Mouse (Mus musculus) adrenal gland (tissue): ENCODE results near the gene Mta3.
"Not testable (repeated sequence)": the region's sequence is repeated elsewhere in the genome, so short reads cannot be mapped to it uniquely, and the experiment has no call there.

Source experiments
- intact Hi-C: fragments of 180-260 bp; cut with DNase I; formaldehyde crosslinking; loops from one replicate; pipeline ENCODE4 v1.15.1; 2025

Gene Mta3

GRCm38 (mm10) chr17:83847815-83848214 lies 141.9 kb downstream of the Mta3 start, which contains the start of gene Haao:
Gene Haao (minus strand): TSS chr17:83847963.
- intact Hi-C loops: no loop called here

- intact Hi-C loops: no loop called here
Observed at GRCm38 (mm10) chr17:83848482-83848881, 142.5 kb downstream of the Mta3 start.

GRCm38 (mm10) chr17:83849081-83849675 lies 143.2 kb downstream of the Mta3 start:
- intact Hi-C loops: no loop called here

GRCm38 (mm10) chr17:83849717-83850116 lies 143.8 kb downstream of the Mta3 start:
- intact Hi-C loops: loop anchor here (10.0 kb wide), 1 partner anchor 575 kb away; no protein-coding TSS in a partner anchor

- intact Hi-C loops: loop anchor here (10.0 kb wide), 1 partner anchor 576 kb away; no protein-coding TSS in a partner anchor
Observed at GRCm38 (mm10) chr17:83850458-83850857, 144.5 kb downstream of the Mta3 start.

- intact Hi-C loops: loop anchor here (10.0 kb wide), 1 partner anchor 576 kb away; no protein-coding TSS in a partner anchor
Observed at GRCm38 (mm10) chr17:83850864-83851263, 144.9 kb downstream of the Mta3 start.

- intact Hi-C loops: loop anchor here (10.0 kb wide), 1 partner anchor 579 kb away; no protein-coding TSS in a partner anchor
Observed at GRCm38 (mm10) chr17:83853831-83854230, 147.9 kb downstream of the Mta3 start.

GRCm38 (mm10) chr17:83854284-83854918 lies 148.4 kb downstream of the Mta3 start:
- intact Hi-C loops: loop anchor here (10.0 kb wide), 1 partner anchor 580 kb away; no protein-coding TSS in a partner anchor

- intact Hi-C loops: loop anchor here (10.0 kb wide), 1 partner anchor 584 kb away; no protein-coding TSS in a partner anchor
Observed at GRCm38 (mm10) chr17:83858413-83858812, 152.4 kb downstream of the Mta3 start.

GRCm38 (mm10) chr17:83859639-83860038 lies 153.7 kb downstream of the Mta3 start:
- intact Hi-C loops: loop anchor here (10.0 kb wide), 1 partner anchor 585 kb away; no protein-coding TSS in a partner anchor

GRCm38 (mm10) chr17:83860224-83860623 lies 154.3 kb downstream of the Mta3 start:
- intact Hi-C loops: no loop called here

- intact Hi-C loops: not testable (repeated sequence)
Observed at GRCm38 (mm10) chr17:83860968-83861367, 155.0 kb downstream of the Mta3 start.

GRCm38 (mm10) chr17:83861444-83862133 lies 155.6 kb downstream of the Mta3 start:
- intact Hi-C loops: no loop called here

GRCm38 (mm10) chr17:83862134-83862881 lies 156.3 kb downstream of the Mta3 start:
- intact Hi-C loops: no loop called here

GRCm38 (mm10) chr17:83865366-83865765 lies 159.4 kb downstream of the Mta3 start:
- intact Hi-C loops: no loop called here

GRCm38 (mm10) chr17:83866582-83866981 lies 160.6 kb downstream of the Mta3 start:
- intact Hi-C loops: no loop called here

GRCm38 (mm10) chr17:83870385-83870784 lies 164.4 kb downstream of the Mta3 start:
- intact Hi-C loops: no loop called here
